Mouse (Mus musculus): ENCODE measurements at regions not wholly inside any gene's neighbourhood (a gene's known extent, or its start where the extent isn't known, plus 50 kb on each side); places are given as distances from the start of the nearest gene placed in this dataset.

GRCm38 (mm10) chr12:22745556-22745955 is 1034.5 kb downstream of the Gm10330 start:
- peak; percentile 2 for DNase-seq

DNA sequence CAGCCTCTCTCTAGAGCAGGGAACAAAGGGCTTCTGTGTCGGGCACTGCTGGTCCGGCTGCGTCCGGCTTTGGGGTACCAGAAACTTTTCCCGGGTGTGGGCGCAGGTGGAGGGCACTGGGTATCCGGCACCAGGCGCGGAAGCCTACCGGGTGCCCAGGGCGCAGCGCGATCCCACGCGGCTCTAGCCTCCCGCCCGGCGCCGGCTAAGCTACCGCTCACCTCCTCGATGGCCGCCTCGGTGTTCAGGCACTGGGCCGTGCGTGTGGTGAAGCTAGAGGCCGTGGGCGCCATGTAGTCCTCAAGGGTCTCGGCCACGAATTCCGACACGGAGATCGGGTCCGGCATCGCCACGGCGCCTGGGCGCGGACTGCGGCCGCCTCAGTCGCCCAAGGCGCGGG is 1035.0 kb downstream of the Gm10330 start:
- DNase-seq, result peak; percentile 1

Data from right cerebral cortex, postnatal 4 days (tissue).